Mouse (Mus musculus) olfactory bulb, adult 2 months (tissue): ENCODE results near the gene Ccpg1os. TPM values are rescaled to one million over a fixed set of nuclear protein-coding genes. Genes with fewer than 3 reads are reported as not detected.

Experiments
- H3K27ac ChIP-seq: fragments of 200-500 bp; 2 replicates; pipeline ENCODE4 v1.5.1; 2012; ENCODE audit warnings: low read depth, low read length; ENCODE audit not compliant: insufficient read depth
- H3K4me1 ChIP-seq: fragments of 200-500 bp; 2 replicates; pipeline ENCODE4 v1.6.1; 2012; ENCODE audit warnings: low read length; ENCODE audit not compliant: control insufficient read depth, insufficient read depth
- H3K4me3 ChIP-seq: fragments of 200-500 bp; 2 replicates; pipeline ENCODE4 v1.5.1; 2012; ENCODE audit warnings: mild to moderate bottlenecking, low read depth, low read length, moderate library complexity; ENCODE audit not compliant: insufficient read depth
- CTCF ChIP-seq: fragments of 200-500 bp; IDR thresholded peaks from 2 replicates; pipeline ENCODE4 v1.5.1; 2012; ENCODE audit warnings: low read depth, mild to moderate bottlenecking, low read length, moderate library complexity; ENCODE audit not compliant: insufficient read depth
- POLR2A ChIP-seq: fragments of 200-500 bp; IDR thresholded peaks from 2 replicates; pipeline ENCODE4 v1.6.1; 2012; ENCODE audit warnings: mild to moderate bottlenecking, low read depth, low read length, moderate library complexity; ENCODE audit not compliant: insufficient read depth
- WGBS: fragments of 180-500 bp; shearing (Covaris S2); methylation state at CpG from one replicate; pipeline ENCODE4 v1.1.7; 2018; 5-methylcytosine and 5-hydroxymethylcytosine counted together
- polyA plus RNA-seq: library from polyadenylated mRNA; stranded (reverse); fragments of >200 nt; gene quantifications from 2 replicates; pipeline ENCODE4 v1.2.4, GENCODE M21; 2012; ENCODE audit warnings: low replicate concordance; ENCODE audit not compliant: missing spikeins, insufficient read depth, insufficient read length

The Ccpg1os gene
- polyA plus RNA-seq, 1 experiment, result not detected

DNA sequence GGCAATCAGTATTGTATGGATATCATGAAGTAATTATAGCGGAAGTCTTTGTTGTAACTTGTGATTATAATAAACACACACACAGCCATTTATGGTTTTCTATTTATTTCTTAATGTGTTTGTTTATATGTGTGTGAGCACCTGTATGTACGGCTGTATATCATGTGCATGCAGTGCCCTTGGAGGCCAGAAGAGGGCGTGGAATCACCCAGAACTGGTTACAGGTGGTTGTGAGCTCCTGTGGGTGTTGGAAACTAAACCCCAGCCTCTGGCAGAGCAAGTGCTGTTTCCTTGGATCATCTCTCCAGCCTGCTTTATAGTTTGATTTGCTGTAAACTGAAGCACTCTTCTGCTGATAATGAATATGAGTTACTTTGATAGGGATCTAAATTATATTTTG, 41.8 kb downstream of the Ccpg1os start:
- TF ChIP-seq POLR2A (no peak), CTCF (peak; percentile 10; the same call in 1 of the 2 replicates)
- 66% methylated on average over 3 of the region's 3 CpGs for WGBS
- Histone ChIP-seq H3K4me1 (no peaks in the 10 kb centered on the region), H3K27ac (no peak overlapping the region), H3K4me3 (no peak overlapping the region)

DNA sequence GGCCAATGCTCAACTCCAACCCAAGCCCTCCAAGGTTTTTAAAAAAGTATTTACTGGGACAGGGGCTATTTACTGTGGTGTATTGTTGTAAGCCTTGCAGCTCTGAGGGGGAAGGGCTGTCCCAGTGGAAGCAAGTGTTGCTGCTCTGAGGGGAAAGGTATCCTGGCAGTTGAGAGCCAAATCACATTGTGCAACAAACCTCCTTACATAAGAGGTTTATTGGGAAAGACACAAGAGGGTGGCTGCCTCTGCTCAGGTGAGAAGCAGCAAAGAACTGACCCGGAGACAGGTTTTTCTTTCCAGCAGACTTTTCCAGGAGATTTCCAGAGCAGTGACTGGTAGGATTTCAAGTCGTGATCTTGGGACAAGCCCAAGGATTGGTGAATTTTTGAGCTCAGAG, 48.9 kb downstream of the Ccpg1os start:
- no peaks in the 10 kb centered on the region for H3K4me1 ChIP-seq
- TF ChIP-seq CTCF (no peak), POLR2A (no peak)
- WGBS, result 87% methylated on average over 2 of the region's 2 CpGs
- no peak overlapping the region for H3K27ac ChIP-seq
- H3K4me3 ChIP-seq, result no peak overlapping the region

DNA sequence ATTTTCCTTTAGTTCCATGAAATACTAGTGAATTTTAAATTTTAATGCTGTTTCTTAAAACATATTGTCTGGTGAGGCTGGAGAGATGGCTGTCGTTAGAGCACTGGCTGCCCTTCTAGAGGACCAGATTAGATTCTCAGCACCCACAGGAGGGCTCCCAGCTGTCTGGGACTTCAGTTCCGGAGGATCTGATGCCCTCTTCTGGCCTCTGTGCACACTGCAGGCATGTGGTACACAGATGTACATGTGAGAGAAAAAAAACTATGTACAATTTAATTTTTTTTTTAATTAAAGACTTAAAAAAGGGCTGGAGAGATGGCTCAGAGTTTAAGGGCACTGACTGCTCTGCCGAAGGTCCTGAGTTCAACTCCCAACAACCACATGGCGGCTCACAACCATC, 49.9 kb downstream of the Ccpg1os start:
- TF ChIP-seq POLR2A (no peak), CTCF (no peak)
- WGBS, result 92% methylated on average over 4 of the region's 4 CpGs
- no peak overlapping the region for H3K27ac ChIP-seq
- no peak overlapping the region for H3K4me3 ChIP-seq
- H3K4me1 ChIP-seq, result no peaks in the 10 kb centered on the region

DNA sequence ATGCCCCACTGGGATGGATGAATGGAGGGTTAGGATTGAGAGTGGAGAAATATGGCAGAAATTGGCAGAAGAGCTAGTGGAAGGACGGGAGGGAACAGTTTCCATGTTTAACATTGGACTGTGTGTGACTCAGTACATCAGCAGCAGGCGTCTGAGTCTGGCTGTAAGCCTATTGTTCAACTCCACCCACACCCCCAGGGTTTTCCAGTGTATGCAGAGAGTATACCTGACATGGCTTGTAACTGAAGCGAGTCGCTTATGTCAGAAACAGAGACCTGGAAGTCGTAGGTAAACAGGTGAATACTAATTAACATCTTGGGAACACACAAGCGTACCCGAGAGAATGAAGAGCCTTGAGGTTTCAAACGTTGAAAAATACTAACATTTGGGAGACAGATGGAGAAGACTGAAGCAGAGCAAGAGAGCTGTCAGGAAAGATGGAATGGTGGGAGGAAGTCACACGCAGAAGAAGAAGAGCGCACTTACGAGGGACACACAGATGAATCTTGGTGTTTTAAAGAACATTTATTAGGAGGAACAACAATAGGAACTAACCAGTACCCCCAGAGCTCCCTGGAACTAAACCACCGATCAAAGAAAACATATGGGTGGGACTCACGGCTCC, 53.9 kb downstream of the Ccpg1os start:
- Histone ChIP-seq H3K4me1 (peaks cover 7% of the 10 kb centered on the region), H3K4me3 (no peak overlapping the region), H3K27ac (no peak overlapping the region; the same call in 1 of the 2 replicates)
- 56% methylated on average over 13 of the region's 13 CpGs for WGBS
- TF ChIP-seq CTCF (no peak), POLR2A (no peak)

Other genes starting within 250 kb of the Ccpg1os start
- gene Prtg, start 178.5 kb downstream of the Ccpg1os start, polyA plus RNA-seq, result not detected in 2 replicates
- gene Pygo1, start 59.7 kb downstream of the Ccpg1os start, polyA plus RNA-seq, result not detected in 2 replicates
- not detected in 2 replicates for gene Dyx1c1, start 26.6 kb downstream of the Ccpg1os start, polyA plus RNA-seq
- not detected in 2 replicates for gene Gm44503, start 26.5 kb downstream of the Ccpg1os start, polyA plus RNA-seq
- not detected in 2 replicates for gene Ccpg1, start within 50 bp of the Ccpg1os start, polyA plus RNA-seq
- gene Pigb, start 55.0 kb upstream of the Ccpg1os start, polyA plus RNA-seq, result not detected in 2 replicates
- gene Rab27a, start 59.5 kb upstream of the Ccpg1os start, polyA plus RNA-seq, result not detected in 2 replicates
- gene Khdc3, start 116.5 kb upstream of the Ccpg1os start, polyA plus RNA-seq, result not detected in 2 replicates
- not detected in 2 replicates for gene Gm20509, start 117.1 kb upstream of the Ccpg1os start, polyA plus RNA-seq
- gene Rsl24d1, start 128.0 kb upstream of the Ccpg1os start, polyA plus RNA-seq, result not detected in 2 replicates